Mouse (Mus musculus): Measurements from ENCODE around the gene Akap12. TPM values are rescaled to one million over a fixed set of nuclear protein-coding genes. Genes with fewer than 3 reads are reported as not detected.

The Akap12 gene
- polyA plus RNA-seq, 2 experiments from 2014 or later = 9.0 to 9.2 TPM

DNA sequence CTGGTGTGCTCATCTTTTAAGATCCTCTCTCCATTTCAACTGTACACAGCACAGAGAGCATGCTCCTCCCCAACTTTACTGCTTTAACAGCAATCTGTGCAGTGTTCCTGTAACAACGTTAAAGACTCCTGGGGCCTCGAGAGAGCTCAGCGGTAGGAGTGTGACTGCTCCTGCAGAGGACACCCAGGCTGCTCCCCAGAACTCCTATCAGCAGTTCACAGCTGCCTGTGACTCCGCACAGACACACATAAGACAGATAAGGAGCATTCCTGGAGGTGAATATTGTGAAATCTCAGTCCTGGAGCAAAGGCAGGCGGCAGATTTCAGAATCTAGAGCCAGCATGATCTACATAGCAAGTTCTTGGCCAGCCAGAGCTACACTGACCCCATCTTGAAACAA lies 139.3 kb downstream of the Akap12 start:
- ATAC-seq = no peak

DNA sequence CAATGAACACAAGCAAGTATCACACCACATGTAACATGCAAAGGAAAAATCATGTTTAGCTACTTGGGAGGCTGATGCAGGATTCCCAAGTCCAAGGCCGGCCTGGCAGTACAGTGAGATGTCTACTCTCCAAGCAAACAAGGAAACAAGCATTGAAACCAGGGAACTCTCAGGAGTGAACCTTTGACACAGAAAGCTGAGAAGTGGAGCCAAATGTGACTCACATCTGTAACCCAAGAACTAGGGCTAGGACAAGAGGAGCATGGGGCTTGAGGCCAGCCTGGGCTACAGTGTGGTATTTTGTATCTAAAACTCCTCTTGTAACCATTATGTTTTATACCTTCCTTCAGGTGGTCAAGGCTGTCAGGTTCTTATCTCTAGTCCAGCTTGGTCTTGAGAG lies 141.0 kb downstream of the Akap12 start:
- no peak for ATAC-seq

Other genes with a start within 250 kb of the Akap12 start
- 10 to 100 TPM in 1 of 2 experiments, 1 to 10 TPM in 1; 9.9 to 11.3 TPM for gene Zbtb2, start 121.7 kb downstream of the Akap12 start, polyA plus RNA-seq (2017; shearing (Covaris generic))
- gene Rmnd1, start 166.0 kb downstream of the Akap12 start, polyA plus RNA-seq (2017; shearing (Covaris generic)) = 10 to 100 TPM; 34.0 to 47.7 TPM
- gene Armt1, start 166.1 kb downstream of the Akap12 start, polyA plus RNA-seq (2017; shearing (Covaris generic)) = 10 to 100 TPM; 30.8 to 39.0 TPM
- gene Ccdc170, start 216.1 kb downstream of the Akap12 start, polyA plus RNA-seq (2017; shearing (Covaris generic)) = not detected